Mouse (Mus musculus) C2C12 (cell line): ENCODE results near the gene Pced1b.

Source experiments
- CTCF ChIP-seq: IDR thresholded peaks from one replicate; pipeline ENCODE4 v1.5.1; 2011; ENCODE audit not compliant: control insufficient read depth, insufficient read depth, insufficient read length
- FOSL1 ChIP-seq: IDR thresholded peaks from one replicate; pipeline ENCODE4 v1.8.0; 2011; ENCODE audit warnings: mild to moderate bottlenecking, low read length; ENCODE audit not compliant: poor library complexity, insufficient read depth, severe bottlenecking
- MAX ChIP-seq: IDR thresholded peaks from one replicate; pipeline ENCODE4 v1.6.1; 2011; ENCODE audit warnings: mild to moderate bottlenecking, control low read depth
- MYOD1 ChIP-seq: IDR thresholded peaks from one replicate; pipeline ENCODE4 v1.6.1; 2011; ENCODE audit warnings: low read depth; ENCODE audit not compliant: control insufficient read depth, insufficient read length
- MYOG ChIP-seq: IDR thresholded peaks from one replicate; pipeline ENCODE4 v1.6.1; 2011; ENCODE audit not compliant: control insufficient read depth, insufficient read length; ENCODE audit errors: extremely low read depth
- USF1 ChIP-seq: IDR thresholded peaks from one replicate; pipeline ENCODE4 v1.6.1; 2011; ENCODE audit warnings: low read depth, mild to moderate bottlenecking, control low read depth, moderate library complexity

GRCm38 (mm10) chr15:97252493-97253034 lies 5.7 kb downstream of the Pced1b start:
- no peak for TF ChIP-seq FOSL1
- TF ChIP-seq CTCF = no peak
- TF ChIP-seq USF1 = no peak
- TF ChIP-seq MYOG = no peak
- no peak for TF ChIP-seq MAX
- TF ChIP-seq MYOD1 = no peak
